Mouse (Mus musculus): ENCODE measurements at regions not wholly inside any gene's neighbourhood (a gene's known extent, or its start where the extent isn't known, plus 50 kb on each side); places are given as distances from the start of the nearest gene placed in this dataset.

GRCm38 (mm10) chr9:32933237-32934071 is 297.4 kb downstream of the Ets1 start:
- peak; percentile 30 for DNase-seq (ENCODE audit: low read depth)
- TF ChIP-seq POLR2A (IDR thresholded peaks at IDR 0.05; ENCODE audit: borderline replicate concordance, extremely low read depth, insufficient read depth, insufficient read length, poor library complexity, severe bottlenecking) (no peak), CTCF (IDR thresholded peaks at IDR 0.05; ENCODE audit: borderline replicate concordance, extremely low read depth, insufficient read depth, insufficient read length) (no peak)

DNA sequence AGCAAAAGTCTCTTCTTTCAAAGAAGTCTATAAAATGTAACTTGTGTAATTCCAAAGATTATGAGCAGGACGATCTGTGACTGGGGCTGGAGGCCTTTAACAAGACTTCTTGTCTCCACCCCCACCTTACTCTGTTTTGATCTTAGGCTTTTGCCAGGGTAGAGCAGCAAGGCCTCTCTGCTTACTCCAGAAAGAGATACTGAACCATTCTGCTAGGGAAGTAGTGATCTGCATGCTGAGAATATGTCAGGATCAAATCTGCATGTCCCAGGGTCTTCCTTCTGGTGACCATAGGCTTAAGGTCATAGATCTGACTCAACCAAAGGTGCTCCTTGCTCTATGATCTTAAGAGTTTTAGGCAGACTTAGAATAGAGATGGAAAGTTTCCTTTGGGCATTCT is 298.4 kb downstream of the Ets1 start:
- no peak for TF ChIP-seq POLR2A (IDR thresholded peaks at IDR 0.05; ENCODE audit: borderline replicate concordance, extremely low read depth, insufficient read depth, insufficient read length, poor library complexity, severe bottlenecking)
- no peak for TF ChIP-seq CTCF (IDR thresholded peaks at IDR 0.05; ENCODE audit: borderline replicate concordance, extremely low read depth, insufficient read depth, insufficient read length)

DNA sequence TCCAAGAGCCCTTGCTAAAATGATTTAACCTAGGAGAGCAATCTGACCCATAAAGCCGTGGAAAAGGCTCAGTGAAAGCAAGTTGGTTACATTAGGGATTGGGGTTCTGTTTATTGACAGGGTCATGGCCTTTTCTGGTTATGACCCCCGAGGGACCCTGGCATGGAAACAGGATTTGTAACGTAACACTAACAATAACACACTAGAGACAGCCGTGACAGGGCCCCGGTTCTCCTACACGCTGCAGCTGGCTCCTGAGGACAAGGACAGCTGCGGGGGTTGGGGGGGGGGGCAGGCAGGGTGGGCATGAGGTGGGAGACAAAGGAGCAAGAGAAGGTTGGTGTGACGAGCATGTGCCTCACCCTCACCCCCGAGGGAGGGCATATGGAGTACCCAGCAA is 300.4 kb downstream of the Ets1 start:
- DNase-seq (ENCODE audit: low read depth): no peak
- TF ChIP-seq POLR2A (IDR thresholded peaks at IDR 0.05; ENCODE audit: borderline replicate concordance, extremely low read depth, insufficient read depth, insufficient read length, poor library complexity, severe bottlenecking): no peak
- TF ChIP-seq CTCF (IDR thresholded peaks at IDR 0.05; ENCODE audit: borderline replicate concordance, extremely low read depth, insufficient read depth, insufficient read length): no peak

More for the DNA sequence above, 298.4 kb downstream of the Ets1 start:
- DNase-seq (ENCODE audit: low read depth): no peak

GRCm38 (mm10) chr9:32937391-32937790 is 301.4 kb downstream of the Ets1 start:
- DNase-seq (ENCODE audit: low read depth): no peak
- no peak for TF ChIP-seq POLR2A (IDR thresholded peaks at IDR 0.05; ENCODE audit: borderline replicate concordance, extremely low read depth, insufficient read depth, insufficient read length, poor library complexity, severe bottlenecking)

DNA sequence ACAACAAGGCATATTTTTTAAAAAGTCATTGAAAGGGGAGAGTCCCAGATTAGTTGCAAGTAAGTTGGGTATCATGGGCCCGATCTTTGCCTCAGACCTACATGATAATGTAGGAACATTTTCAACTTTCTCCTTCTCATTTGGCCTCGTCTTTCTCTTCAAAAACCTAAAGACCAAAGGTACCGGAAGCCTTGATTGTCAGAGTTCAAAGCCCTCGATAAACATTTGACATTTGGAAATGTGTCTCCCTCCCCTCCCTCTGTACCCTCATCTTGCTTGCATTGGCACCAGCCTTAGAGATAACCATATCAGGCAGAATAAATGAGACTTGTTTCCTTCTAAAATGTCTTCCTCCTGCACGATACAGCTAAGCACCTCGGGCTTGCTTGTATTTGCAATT is 302.8 kb downstream of the Ets1 start:
- DNase-seq (ENCODE audit: low read depth): no peak
- TF ChIP-seq POLR2A (IDR thresholded peaks at IDR 0.05; ENCODE audit: borderline replicate concordance, extremely low read depth, insufficient read depth, insufficient read length, poor library complexity, severe bottlenecking): no peak
- TF ChIP-seq CTCF (IDR thresholded peaks at IDR 0.05; ENCODE audit: borderline replicate concordance, extremely low read depth, insufficient read depth, insufficient read length): no peak

- no peak for DNase-seq (ENCODE audit: low read depth)
- no peak for TF ChIP-seq CTCF (IDR thresholded peaks at IDR 0.05; ENCODE audit: borderline replicate concordance, extremely low read depth, insufficient read depth, insufficient read length)
- TF ChIP-seq POLR2A (IDR thresholded peaks at IDR 0.05; ENCODE audit: borderline replicate concordance, extremely low read depth, insufficient read depth, insufficient read length, poor library complexity, severe bottlenecking): no peak
These were observed 303.6 kb downstream of the Ets1 start for GRCm38 (mm10) chr9:32939626-32940025.

DNA sequence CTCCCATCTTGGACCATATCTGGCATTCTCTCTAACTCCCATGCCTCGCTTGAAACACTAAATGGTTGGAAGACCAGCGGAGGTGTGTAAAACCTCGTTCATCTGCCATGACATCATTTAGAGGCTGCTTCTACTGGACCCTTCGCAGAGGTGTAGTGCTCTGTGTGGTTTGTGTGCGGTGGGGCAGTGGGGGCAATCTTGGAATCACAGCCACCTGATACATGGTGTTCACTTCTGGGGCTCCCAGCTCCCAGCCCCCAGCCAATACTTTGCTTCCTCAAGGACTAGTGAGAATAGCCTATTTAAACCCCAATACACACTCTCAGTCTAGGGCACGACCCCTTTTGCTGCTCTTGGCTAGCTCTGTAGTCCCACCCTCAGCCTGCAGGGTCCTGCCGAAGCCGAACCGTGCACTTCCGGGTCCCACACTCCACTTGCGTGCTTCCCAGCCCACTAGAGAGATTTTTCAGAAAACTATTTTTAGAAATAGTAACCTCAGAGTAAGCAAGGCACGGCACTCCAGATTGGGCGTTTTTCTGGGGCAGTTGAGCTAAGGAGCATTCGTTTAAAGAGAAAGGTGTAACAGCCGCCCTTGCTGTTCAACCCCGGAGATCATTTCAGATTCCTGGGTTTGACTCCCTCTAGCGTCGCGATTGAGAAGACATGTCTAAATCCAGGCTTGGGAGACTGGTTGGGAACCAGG is 304.2 kb downstream of the Ets1 start:
- TF ChIP-seq CTCF (IDR thresholded peaks at IDR 0.05; ENCODE audit: borderline replicate concordance, extremely low read depth, insufficient read depth, insufficient read length) (peak; percentile 83), POLR2A (IDR thresholded peaks at IDR 0.05; ENCODE audit: borderline replicate concordance, extremely low read depth, insufficient read depth, insufficient read length, poor library complexity, severe bottlenecking) (no peak)
- peak; percentile 91 for DNase-seq (ENCODE audit: low read depth)

- TF ChIP-seq POLR2A (IDR thresholded peaks at IDR 0.05; ENCODE audit: borderline replicate concordance, extremely low read depth, insufficient read depth, insufficient read length, poor library complexity, severe bottlenecking) (no peak), CTCF (IDR thresholded peaks at IDR 0.05; ENCODE audit: borderline replicate concordance, extremely low read depth, insufficient read depth, insufficient read length) (no peak)
- DNase-seq (ENCODE audit: low read depth): peak; percentile 31
These were observed 305.1 kb downstream of the Ets1 start for GRCm38 (mm10) chr9:32940919-32941767.

DNA sequence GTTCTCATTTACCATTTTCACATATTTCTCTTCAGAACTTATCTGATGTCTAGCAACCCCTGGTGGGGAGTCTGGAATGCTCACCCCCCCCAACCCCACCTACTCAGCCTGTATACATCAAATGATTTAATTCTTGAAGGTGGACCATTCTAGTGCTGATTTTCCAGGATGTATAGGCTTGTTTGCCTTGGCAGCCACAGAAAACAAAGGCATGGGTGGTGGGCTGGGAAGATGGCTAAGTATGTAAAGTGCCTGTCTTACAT is 305.7 kb downstream of the Ets1 start:
- no peak for DNase-seq (ENCODE audit: low read depth)
- TF ChIP-seq POLR2A (IDR thresholded peaks at IDR 0.05; ENCODE audit: borderline replicate concordance, extremely low read depth, insufficient read depth, insufficient read length, poor library complexity, severe bottlenecking): no peak
- TF ChIP-seq CTCF (IDR thresholded peaks at IDR 0.05; ENCODE audit: borderline replicate concordance, extremely low read depth, insufficient read depth, insufficient read length): no peak

- DNase-seq (ENCODE audit: low read depth): no peak
- no peak for TF ChIP-seq CTCF (IDR thresholded peaks at IDR 0.05; ENCODE audit: borderline replicate concordance, extremely low read depth, insufficient read depth, insufficient read length)
- TF ChIP-seq POLR2A (IDR thresholded peaks at IDR 0.05; ENCODE audit: borderline replicate concordance, extremely low read depth, insufficient read depth, insufficient read length, poor library complexity, severe bottlenecking): no peak
These were observed 311.2 kb downstream of the Ets1 start for GRCm38 (mm10) chr9:32947221-32947620.

DNA sequence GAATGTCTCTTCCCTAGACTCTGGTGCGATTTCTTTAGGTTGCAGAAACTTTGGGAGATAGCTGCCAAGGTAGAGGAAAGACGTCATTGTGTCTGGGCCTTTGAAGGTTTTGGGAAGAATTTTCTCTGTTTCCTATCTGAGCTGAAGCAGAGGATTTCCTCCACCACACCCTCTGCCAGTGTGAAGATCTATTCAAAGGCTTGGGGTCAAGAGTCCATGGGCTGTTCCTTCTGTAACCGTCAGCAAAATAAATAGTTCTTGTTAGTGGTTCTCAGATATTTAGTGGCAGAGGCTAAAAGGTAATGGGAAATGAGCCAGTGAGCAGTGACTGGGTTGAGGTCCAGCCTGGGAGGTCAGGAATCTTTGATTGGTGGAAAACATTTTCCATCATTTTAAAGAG is 313.0 kb downstream of the Ets1 start:
- no peak for TF ChIP-seq CTCF (IDR thresholded peaks at IDR 0.05; ENCODE audit: borderline replicate concordance, extremely low read depth, insufficient read depth, insufficient read length)
- no peak for TF ChIP-seq POLR2A (IDR thresholded peaks at IDR 0.05; ENCODE audit: borderline replicate concordance, extremely low read depth, insufficient read depth, insufficient read length, poor library complexity, severe bottlenecking)
- peak; percentile 4 for DNase-seq (ENCODE audit: low read depth)

Measured in brain, embryonic 14.5 days (tissue).